Mouse (Mus musculus) ES-Bruce4 (cell line): ENCODE data around the gene Gm6377.

Experiments
- CTCF ChIP-seq: IDR thresholded peaks from one replicate; pipeline ENCODE4 v1.8.1; 2011; ENCODE audit warnings: low read depth, low read length
- EP300 ChIP-seq: IDR thresholded peaks from 2 replicates; pipeline ENCODE4 v1.6.1; 2011; ENCODE audit warnings: low read depth, low read length; ENCODE audit not compliant: insufficient read depth

GRCm38 (mm10) chrX:109235383-109236036 is 39.0 kb downstream of the Gm6377 start:
- TF ChIP-seq CTCF (no peak), EP300 (no peak)
